Mouse (Mus musculus) limb, embryonic 11.5 days (tissue): ENCODE measurements around the gene Afdn. TPM values are rescaled to one million over a fixed set of nuclear protein-coding genes. Genes with fewer than 3 reads are reported as not detected.

ENCODE experiments used
- ATAC-seq: fragments of 200-750 bp; cut with Nextera tagmentation; 2 replicates; pipeline ENCODE4 v1.8.0; 2017; ENCODE audit warnings: low read depth; ENCODE audit not compliant: insufficient number of reproducible peaks, low FRiP score, low TSS enrichment
- DNase-seq: peaks from one replicate; pipeline ENCODE4 v3.0.0-alpha.2; 2015; ENCODE audit warnings: low spot score
- H3K27ac ChIP-seq: fragments of 300-500 bp; sonication (generic); replicated peaks from 2 replicates; pipeline ENCODE4 v1.5.1; 2014; ENCODE audit warnings: low read depth, mild to moderate bottlenecking, low read length
- H3K27me3 ChIP-seq: fragments of 300-500 bp; sonication (generic); 2 replicates; pipeline ENCODE4 v1.6.1; 2014; ENCODE audit warnings: mild to moderate bottlenecking, low read length, mixed read lengths; ENCODE audit not compliant: control insufficient read depth, insufficient read depth
- H3K36me3 ChIP-seq: fragments of 300-500 bp; sonication (generic); 2 replicates; pipeline ENCODE4 v1.6.1; 2014; ENCODE audit warnings: mild to moderate bottlenecking, low read length, moderate library complexity, mixed read lengths; ENCODE audit not compliant: control insufficient read depth, insufficient read depth
- H3K4me1 ChIP-seq: fragments of 300-500 bp; sonication (generic); 2 replicates; pipeline ENCODE4 v1.6.1; 2014; ENCODE audit warnings: low read length, mixed read lengths; ENCODE audit not compliant: control insufficient read depth, insufficient read depth
- H3K4me2 ChIP-seq: fragments of 300-500 bp; sonication (generic); 2 replicates; pipeline ENCODE4 v1.6.1; 2014; ENCODE audit warnings: low read depth, mild to moderate bottlenecking, moderate library complexity; ENCODE audit not compliant: severe bottlenecking
- H3K4me3 ChIP-seq: fragments of 300-500 bp; sonication (generic); 2 replicates; pipeline ENCODE4 v1.5.1; 2014; ENCODE audit warnings: low read depth, low read length
- H3K9ac ChIP-seq: fragments of 300-500 bp; sonication (generic); 2 replicates; pipeline ENCODE4 v1.6.1; 2014; ENCODE audit warnings: mild to moderate bottlenecking, low read length
- H3K9me3 ChIP-seq: fragments of 300-500 bp; sonication (generic); 2 replicates; pipeline ENCODE4 v1.6.1; 2016; ENCODE audit warnings: low read length; ENCODE audit not compliant: control insufficient read depth
- WGBS: fragments of 180-500 bp; shearing (Covaris S2); extraction: QIAGEN DNeasy Blood & Tissue Kit; methylation state at CpG from one replicate; pipeline ENCODE4 v1.1.7; 2014; 5-methylcytosine and 5-hydroxymethylcytosine counted together
- polyA plus RNA-seq: library from polyadenylated mRNA; unstranded; fragments of >200 nt; fragmentation: Nextera tagmentation; extraction: Ambion mirVana; gene quantifications from 2 replicates; pipeline ENCODE4 v1.2.1, GENCODE M21; 2014

Afdn gene
- polyA plus RNA-seq, 1 experiment from 2014 or later, result 73.7 TPM

GRCm38 (mm10) chr17:13806016-13806415 lies 45.7 kb downstream of the Afdn start:
- ATAC-seq, result no peak
- DNase-seq, result no peak
- H3K9me3 ChIP-seq, result no peaks in the 10 kb centered on the region
- H3K9ac ChIP-seq, result no peak overlapping the region
- H3K36me3 ChIP-seq, result peaks cover 6% of the 10 kb centered on the region; the same call in 1 of the 2 replicates
- WGBS, result 97% methylated on average over 1 of the region's 1 CpGs
- H3K4me1 ChIP-seq, result no peaks in the 10 kb centered on the region
- H3K4me2 ChIP-seq, result no peak overlapping the region
- H3K4me3 ChIP-seq, result no peak overlapping the region
- no peak overlapping the region for H3K27ac ChIP-seq
- no peaks in the 10 kb centered on the region for H3K27me3 ChIP-seq

GRCm38 (mm10) chr17:13817789-13818188 lies 57.5 kb downstream of the Afdn start:
- H3K36me3 ChIP-seq, result no peaks in the 10 kb centered on the region; the same call in 1 of the 2 replicates
- 89% methylated on average over 2 of the region's 2 CpGs for WGBS
- no peak for ATAC-seq

GRCm38 (mm10) chr17:13819342-13819741 lies 59.0 kb downstream of the Afdn start:
- no peak for DNase-seq
- 91% methylated on average over 4 of the region's 4 CpGs for WGBS
- no peak overlapping the region for H3K27ac ChIP-seq
- no peaks in the 10 kb centered on the region; the same call in 1 of the 2 replicates for H3K36me3 ChIP-seq
- H3K27me3 ChIP-seq, result no peaks in the 10 kb centered on the region
- H3K9ac ChIP-seq, result no peak overlapping the region
- H3K9me3 ChIP-seq, result no peaks in the 10 kb centered on the region
- H3K4me3 ChIP-seq, result no peak overlapping the region
- no peak for ATAC-seq
- H3K4me2 ChIP-seq, result no peak overlapping the region
- H3K4me1 ChIP-seq, result no peaks in the 10 kb centered on the region

More at GRCm38 (mm10) chr17:13817789-13818188, 57.5 kb downstream of the Afdn start:
- Histone ChIP-seq H3K9ac (no peak overlapping the region), H3K27me3 (no peaks in the 10 kb centered on the region), H3K9me3 (no peaks in the 10 kb centered on the region), H3K4me2 (no peak overlapping the region), H3K4me1 (no peaks in the 10 kb centered on the region), H3K4me3 (no peak overlapping the region), H3K27ac (no peak overlapping the region)
- no peak for DNase-seq

GRCm38 (mm10) chr17:13820676-13821075 lies 60.3 kb downstream of the Afdn start:
- no peak for ATAC-seq
- WGBS, result 93% methylated on average over 2 of the region's 2 CpGs

GRCm38 (mm10) chr17:13825421-13825820 lies 65.1 kb downstream of the Afdn start:
- ATAC-seq (no peak), DNase-seq (no peak)
- Histone ChIP-seq H3K9me3 (no peaks in the 10 kb centered on the region), H3K4me1 (no peaks in the 10 kb centered on the region), H3K27ac (no peak overlapping the region), H3K9ac (no peak overlapping the region), H3K36me3 (no peaks in the 10 kb centered on the region), H3K4me2 (no peak overlapping the region), H3K4me3 (no peak overlapping the region), H3K27me3 (no peaks in the 10 kb centered on the region)
- 82% methylated on average over 2 of the region's 2 CpGs for WGBS

More at GRCm38 (mm10) chr17:13820676-13821075, 60.3 kb downstream of the Afdn start:
- H3K4me3 ChIP-seq, result no peak overlapping the region
- H3K9me3 ChIP-seq, result no peaks in the 10 kb centered on the region
- H3K4me1 ChIP-seq, result no peaks in the 10 kb centered on the region
- DNase-seq, result no peak
- H3K27ac ChIP-seq, result no peak overlapping the region
- no peak overlapping the region for H3K9ac ChIP-seq
- no peaks in the 10 kb centered on the region for H3K27me3 ChIP-seq
- no peaks in the 10 kb centered on the region; the same call in 1 of the 2 replicates for H3K36me3 ChIP-seq
- no peak overlapping the region for H3K4me2 ChIP-seq

- no peaks in the 10 kb centered on the region for H3K4me1 ChIP-seq
- H3K36me3 ChIP-seq, result peaks cover 2% of the 10 kb centered on the region; the same call in 1 of the 2 replicates
- H3K9me3 ChIP-seq, result no peaks in the 10 kb centered on the region
- no peak overlapping the region for H3K4me2 ChIP-seq
- no peak for ATAC-seq
- no peak overlapping the region for H3K4me3 ChIP-seq
- no peaks in the 10 kb centered on the region for H3K27me3 ChIP-seq
- H3K9ac ChIP-seq, result no peak overlapping the region
- H3K27ac ChIP-seq, result no peak overlapping the region
- 89% methylated on average over 1 of the region's 1 CpGs for WGBS
- DNase-seq, result no peak
Observed at GRCm38 (mm10) chr17:13830234-13830633, 69.9 kb downstream of the Afdn start.

GRCm38 (mm10) chr17:13830636-13831341 lies 70.5 kb downstream of the Afdn start:
- Histone ChIP-seq H3K4me3 (no peak overlapping the region), H3K27me3 (no peaks in the 10 kb centered on the region), H3K4me2 (no peak overlapping the region), H3K36me3 (peaks cover 2% of the 10 kb centered on the region; the same call in 1 of the 2 replicates), H3K9ac (no peak overlapping the region), H3K9me3 (no peaks in the 10 kb centered on the region), H3K4me1 (no peaks in the 10 kb centered on the region), H3K27ac (no peak overlapping the region)
- ATAC-seq (no peak), DNase-seq (peak; percentile 49)
- WGBS, result 89% methylated on average over 1 of the region's 1 CpGs

GRCm38 (mm10) chr17:13835876-13836275 lies 75.5 kb downstream of the Afdn start:
- Histone ChIP-seq H3K9ac (no peak overlapping the region), H3K4me2 (no peak overlapping the region), H3K27me3 (no peaks in the 10 kb centered on the region), H3K4me1 (no peaks in the 10 kb centered on the region), H3K9me3 (no peaks in the 10 kb centered on the region), H3K27ac (no peak overlapping the region), H3K4me3 (no peak overlapping the region), H3K36me3 (peaks cover 2% of the 10 kb centered on the region; the same call in 1 of the 2 replicates)
- 88% methylated on average over 4 of the region's 4 CpGs for WGBS
- ATAC-seq, result no peak
- DNase-seq, result no peak
